Mouse (Mus musculus): ENCODE results near the gene Rsph14.

- no peak for TF ChIP-seq EP300 (IDR thresholded peaks at IDR 0.05; ENCODE audit: low read depth in 1 of 2, low read length in 2 of 2)
- no peak for TF ChIP-seq POLR2A (IDR thresholded peaks at IDR 0.05; ENCODE audit: control insufficient read depth in 1 of 2, insufficient read depth in 1 of 2, low read depth in 1 of 2, low read length in 2 of 2, poor library complexity in 1 of 2)
- no peak for TF ChIP-seq UBTF (IDR thresholded peaks at IDR 0.05; ENCODE audit: borderline replicate concordance, insufficient read depth, low read depth, low read length)
- no peak for TF ChIP-seq USF2 (IDR thresholded peaks at IDR 0.05; ENCODE audit: borderline replicate concordance in 1 of 2, insufficient read depth in 1 of 2, low read depth in 1 of 2, low read length in 2 of 2)
- no peak for TF ChIP-seq CTCF (IDR thresholded peaks at IDR 0.05 in 2 of 3, conservative IDR thresholded peaks at IDR 0.05 in 1 of 3; ENCODE audit: control insufficient read depth in 1 of 3, insufficient read depth in 1 of 3, low read depth in 2 of 3, low read length in 3 of 3, poor library complexity in 1 of 3, severe bottlenecking in 1 of 3)
- no peak for TF ChIP-seq MYC (IDR thresholded peaks at IDR 0.05; ENCODE audit: low read depth, low read length)
- TF ChIP-seq NELFE (IDR thresholded peaks at IDR 0.05; ENCODE audit: low read depth, low read length), result no peak
- no peak for TF ChIP-seq TBP (IDR thresholded peaks at IDR 0.05; ENCODE audit: low read depth, low read length)
- TF ChIP-seq ZNF384 (IDR thresholded peaks at IDR 0.05; ENCODE audit: low read depth, low read length), result no peak
- TF ChIP-seq POLR2AphosphoS5 (IDR thresholded peaks at IDR 0.05; ENCODE audit: borderline replicate concordance, low read depth, low read length), result no peak
- no peak for TF ChIP-seq NRF1 (IDR thresholded peaks at IDR 0.05; ENCODE audit: insufficient read depth, low read depth, low read length, poor library complexity, severe bottlenecking)
Observed at GRCm38 (mm10) chr10:74966850-74967451, 65.4 kb downstream of the Rsph14 start, which contains the start of gene Gnaz.
